Mouse (Mus musculus): ENCODE data around the gene E2f3.

DNA sequence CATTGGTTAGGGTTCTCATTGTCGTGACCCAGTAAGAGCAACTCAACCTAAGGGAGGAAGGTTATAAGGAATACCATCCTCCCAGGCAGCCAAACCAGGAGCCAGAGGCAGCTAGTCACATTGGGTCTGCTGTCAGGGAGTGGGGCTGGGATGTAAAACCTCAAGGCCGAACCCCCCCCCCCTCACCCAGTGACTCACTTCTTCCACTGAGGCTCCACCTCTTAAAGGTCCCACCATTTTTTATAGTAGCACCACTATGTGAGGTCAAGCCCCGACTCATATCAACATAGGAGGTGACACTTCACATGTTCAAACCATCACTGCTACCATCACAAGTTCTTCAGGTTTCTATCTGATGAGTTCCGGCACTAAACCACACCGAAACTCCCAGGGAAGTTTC is 19.0 kb upstream of the E2f3 start:
- TF ChIP-seq POLR2A (IDR thresholded peaks at IDR 0.05; ENCODE audit: insufficient read depth, low read depth, low read length) (no peak), CTCF (IDR thresholded peaks at IDR 0.05; ENCODE audit: insufficient read depth, low read depth, low read length) (no peak)

Data from olfactory bulb, adult 2 months (tissue).